Mouse (Mus musculus): ENCODE measurements at regions not wholly inside any gene's neighbourhood (a gene's known extent, or its start where the extent isn't known, plus 50 kb on each side); places are given as distances from the start of the nearest gene placed in this dataset.
A peak's percentile ranks its signal among the peaks of the same experiment; 100 is the strongest.

- DNase-seq (ENCODE audit: low read depth, low spot score): no peak
These were observed 55.6 kb downstream of the Evx1 start for GRCm38 (mm10) chr6:52368734-52369412.

DNA sequence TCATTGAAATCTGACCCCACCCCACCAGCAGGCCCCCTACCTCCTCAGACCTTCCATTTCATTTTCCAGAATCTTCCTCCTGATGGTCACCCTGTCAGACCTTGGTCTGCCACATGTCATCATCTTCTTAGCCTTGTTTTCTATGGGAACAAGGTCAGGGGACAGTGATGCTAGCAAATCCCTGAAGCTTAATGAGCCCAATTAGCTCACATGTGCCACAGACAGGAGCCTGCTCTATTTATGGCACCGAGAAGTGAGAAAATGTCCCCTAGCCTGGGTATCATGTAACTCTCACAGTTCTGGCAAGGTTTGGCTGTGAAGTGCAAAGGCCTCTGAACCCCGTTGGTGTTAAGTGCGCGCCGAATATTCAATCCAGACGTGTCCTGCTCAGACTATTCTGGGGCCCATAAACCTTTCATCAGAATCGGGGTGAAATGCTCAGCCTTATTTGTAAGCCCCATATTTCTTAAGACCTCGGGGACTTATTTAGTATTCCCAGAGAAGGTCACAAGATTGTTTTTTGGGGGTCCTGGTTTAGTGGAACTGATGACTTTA, 57.6 kb downstream of the Evx1 start:
- no peak for DNase-seq (ENCODE audit: low read depth, low spot score)

- DNase-seq (ENCODE audit: low read depth, low spot score): no peak
These were observed 65.8 kb downstream of the Evx1 start for GRCm38 (mm10) chr6:52379146-52379545.

DNA sequence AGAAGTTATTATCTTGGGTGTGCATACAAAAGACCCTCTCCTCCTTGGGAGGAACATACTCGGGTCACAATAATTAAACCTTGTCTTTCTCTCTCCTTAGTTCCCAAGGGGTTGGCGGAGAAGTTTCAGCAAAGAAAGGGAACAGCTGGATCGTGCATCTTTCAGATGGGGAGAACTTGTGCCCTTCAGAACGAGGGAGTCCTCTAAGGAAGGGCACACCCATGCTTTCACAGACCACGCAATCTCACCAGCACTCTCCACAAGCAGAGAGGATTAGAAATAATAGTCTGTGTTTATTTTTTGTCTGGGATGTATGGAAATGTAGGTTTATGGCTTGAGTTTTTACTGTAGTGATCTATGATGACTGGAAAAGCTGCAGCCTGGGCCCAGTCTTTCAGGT, 66.3 kb downstream of the Evx1 start:
- DNase-seq (ENCODE audit: low read depth, low spot score): no peak

GRCm38 (mm10) chr6:52385044-52385443, 71.7 kb downstream of the Evx1 start:
- DNase-seq (ENCODE audit: low read depth, low spot score): no peak

- DNase-seq (ENCODE audit: low read depth, low spot score): no peak
These were observed 88.1 kb downstream of the Evx1 start for GRCm38 (mm10) chr6:52401404-52401803.

DNA sequence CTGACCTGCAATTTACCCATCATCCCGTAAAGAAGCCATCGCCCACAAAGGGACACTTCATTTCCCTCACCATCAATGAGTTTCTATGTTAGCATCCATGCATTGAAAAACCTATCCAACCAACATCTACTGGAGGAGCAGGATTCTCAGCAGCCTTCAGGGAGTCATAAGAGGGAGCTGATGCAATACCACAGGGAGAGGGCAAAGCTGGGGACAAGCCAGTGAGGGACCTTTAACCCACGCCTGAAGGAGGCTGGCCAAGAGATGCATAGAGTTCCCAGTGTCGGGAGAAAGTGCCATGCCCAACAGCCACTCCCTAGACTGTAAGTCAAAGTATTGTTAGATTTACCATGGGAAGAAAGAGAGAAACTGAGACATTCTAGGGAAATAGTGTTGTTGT, 96.7 kb downstream of the Evx1 start:
- no peak for DNase-seq (ENCODE audit: low read depth, low spot score)

GRCm38 (mm10) chr6:52410711-52411110, 97.4 kb downstream of the Evx1 start:
- DNase-seq (ENCODE audit: low read depth, low spot score): no peak

GRCm38 (mm10) chr6:52411302-52411701, 98.0 kb downstream of the Evx1 start:
- DNase-seq (ENCODE audit: low read depth, low spot score): no peak

DNA sequence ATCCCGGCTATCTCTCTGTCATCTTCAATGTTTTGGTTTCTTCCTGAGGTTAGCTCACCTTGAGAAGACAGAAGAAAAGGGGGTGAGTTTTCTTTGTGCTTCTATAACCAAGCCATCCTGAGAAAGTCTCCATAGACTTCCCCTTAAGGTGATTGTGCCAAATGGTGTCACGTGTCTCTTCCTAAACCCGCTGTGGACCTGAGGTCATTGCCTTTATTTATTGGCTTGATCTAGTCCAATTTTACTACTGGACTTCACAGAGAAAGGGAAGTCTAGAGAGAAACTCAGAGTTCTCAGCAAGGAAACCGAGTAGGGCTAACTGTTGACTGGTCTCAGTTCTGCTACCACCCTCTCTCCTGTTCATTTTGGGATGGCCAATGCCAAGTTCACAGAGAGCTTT, 100.3 kb downstream of the Evx1 start:
- no peak for DNase-seq (ENCODE audit: low read depth, low spot score)

DNA sequence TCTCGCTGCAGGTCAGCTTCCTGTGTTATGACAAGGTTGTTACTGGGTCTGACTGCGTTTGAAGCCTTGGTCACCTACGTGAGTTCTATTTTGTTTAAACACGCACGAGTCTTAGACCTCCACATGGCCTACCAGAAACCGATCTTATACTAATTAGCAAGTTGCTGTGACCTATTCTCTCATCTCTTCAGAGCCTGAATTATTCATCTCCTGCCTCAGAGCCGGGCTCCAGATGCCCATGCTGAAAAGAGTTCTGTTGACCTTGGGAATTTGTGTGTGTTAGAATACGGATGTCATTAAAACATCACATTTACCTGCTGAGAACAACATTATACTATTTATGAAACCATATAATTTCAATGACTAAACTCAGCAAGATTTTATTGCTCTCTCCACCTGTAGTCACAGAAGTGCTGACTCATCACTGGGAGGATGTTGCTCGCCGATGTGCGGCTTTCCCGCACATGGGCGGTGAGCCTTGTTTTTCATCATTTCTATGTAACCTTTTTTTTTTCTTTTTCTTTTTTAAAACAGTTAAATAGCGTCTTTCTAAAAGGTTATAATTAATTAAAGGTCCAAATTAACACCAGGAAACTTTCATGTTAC, 102.1 kb downstream of the Evx1 start:
- DNase-seq (ENCODE audit: low read depth, low spot score): peak; percentile 14

GRCm38 (mm10) chr6:52416491-52416890, 103.2 kb downstream of the Evx1 start:
- no peak for DNase-seq (ENCODE audit: low read depth, low spot score)

DNA sequence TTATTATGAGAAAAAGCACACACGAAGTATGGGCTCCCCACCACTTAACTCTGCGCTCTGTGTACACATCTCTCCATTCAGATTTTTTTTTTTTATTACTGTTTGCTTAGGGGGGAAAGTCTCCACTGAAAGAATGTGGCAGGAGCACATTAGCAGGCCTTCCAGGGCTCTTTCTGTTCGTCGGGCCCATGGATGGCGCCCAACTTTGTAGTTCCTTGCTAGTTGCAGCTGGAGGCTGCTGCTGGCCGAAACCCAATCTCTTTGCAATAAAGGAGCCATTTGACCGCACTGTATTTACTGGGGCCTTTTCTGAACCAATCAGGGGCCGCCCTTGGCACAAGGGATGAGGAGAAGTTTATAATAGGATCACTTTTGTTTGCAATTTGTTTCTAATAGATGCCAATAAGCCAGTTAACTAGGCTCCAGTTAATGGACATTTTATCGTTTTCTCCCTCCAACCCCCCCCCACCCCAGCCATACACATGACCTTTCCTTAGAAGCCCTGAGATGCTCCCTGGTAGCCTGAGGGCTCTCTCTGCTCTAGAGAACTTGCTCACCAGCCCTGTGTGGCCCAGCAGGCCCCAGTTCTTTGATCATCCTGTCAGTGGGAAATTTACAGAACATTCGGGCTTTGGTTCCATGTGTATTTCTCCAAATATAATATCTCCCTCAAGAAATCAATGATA, 104.3 kb downstream of the Evx1 start:
- DNase-seq (ENCODE audit: low read depth, low spot score): no peak

DNA sequence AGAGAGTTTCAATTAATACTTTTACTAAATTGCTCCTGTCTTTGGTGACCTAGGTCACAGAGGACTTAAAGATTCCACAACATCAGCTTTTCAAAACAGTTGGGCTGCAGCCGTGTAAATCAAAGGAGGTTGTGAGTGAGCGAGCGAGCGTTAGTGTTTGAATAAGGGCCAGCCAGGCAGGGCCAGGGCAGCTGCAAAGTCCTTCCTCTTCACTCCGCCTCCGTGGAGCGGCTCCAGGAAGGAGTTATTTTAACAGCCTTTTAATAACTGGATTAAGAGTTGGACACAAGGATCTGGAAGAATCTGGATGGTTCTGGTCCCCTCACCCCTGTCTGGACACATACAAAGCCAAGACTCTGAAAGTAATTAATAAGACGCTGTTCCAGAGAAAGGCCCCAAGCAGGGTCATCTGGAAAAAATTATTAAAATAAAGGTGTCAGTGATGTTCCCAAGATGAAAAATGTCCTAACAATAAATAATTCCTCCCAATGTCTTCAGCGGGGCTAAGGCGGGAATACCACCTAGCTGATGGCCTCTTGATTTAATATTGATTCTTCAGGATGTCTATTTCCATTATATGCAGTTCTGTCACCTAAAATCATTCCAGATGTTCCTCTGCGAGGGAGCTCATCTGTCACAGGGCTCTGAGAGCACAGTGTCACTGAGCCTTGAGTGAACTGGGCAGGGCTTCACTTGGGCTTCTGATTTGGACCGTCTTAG, 105.3 kb downstream of the Evx1 start:
- no peak for DNase-seq (ENCODE audit: low read depth, low spot score)

DNA sequence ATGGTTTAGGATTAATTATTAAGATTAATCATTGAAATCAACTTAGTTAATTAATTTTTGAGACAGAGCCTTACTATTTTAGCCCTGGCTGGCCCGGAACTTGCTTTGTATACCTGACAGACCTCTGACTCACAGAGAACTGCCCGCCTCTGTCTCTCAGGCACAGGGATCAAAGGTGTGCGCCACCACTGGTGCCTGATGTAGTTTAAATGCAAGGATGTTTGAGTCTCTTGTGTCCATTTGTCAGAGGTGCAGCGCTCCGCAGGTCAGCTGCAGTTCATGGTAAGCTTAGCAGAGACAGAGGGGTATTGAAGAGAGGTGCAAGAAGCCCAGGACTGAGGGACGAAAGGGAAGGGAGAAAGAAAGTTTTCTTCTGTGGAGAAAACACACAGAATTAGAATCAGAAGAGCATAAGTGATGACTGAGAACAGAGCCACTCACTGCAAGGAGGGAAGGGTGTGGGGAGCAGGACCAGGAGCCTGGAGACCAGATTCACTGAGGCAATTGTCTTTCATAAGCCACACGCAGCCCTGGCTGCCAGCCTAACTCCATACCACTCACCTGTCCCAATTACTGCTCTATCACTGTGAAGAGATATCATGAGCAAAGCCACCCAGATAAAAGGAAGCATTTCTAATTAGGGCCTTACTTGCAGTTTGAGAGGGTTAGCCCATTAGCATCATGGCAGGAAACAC, 107.1 kb downstream of the Evx1 start:
- no peak for DNase-seq (ENCODE audit: low read depth, low spot score)

GRCm38 (mm10) chr6:52421771-52422170, 108.5 kb downstream of the Evx1 start:
- no peak for DNase-seq (ENCODE audit: low read depth, low spot score)

DNA sequence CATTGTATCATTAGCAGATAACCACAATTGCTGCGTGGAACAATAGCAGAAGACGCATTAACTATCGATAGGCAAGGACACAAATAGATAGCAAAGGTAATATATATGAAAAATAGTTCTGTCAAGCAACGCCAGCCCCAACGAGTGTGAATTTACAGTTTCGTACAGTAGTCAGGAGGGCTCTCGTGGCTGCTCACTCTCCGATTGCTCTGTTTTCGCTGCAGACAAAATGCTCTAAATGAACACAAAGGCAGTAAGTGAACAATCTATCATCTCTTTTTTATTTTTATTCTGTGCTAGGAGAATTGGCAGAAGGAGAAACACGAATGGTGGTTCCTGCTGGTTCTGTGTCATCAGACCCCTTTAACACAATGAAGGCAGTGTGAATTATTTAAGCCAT, 109.4 kb downstream of the Evx1 start:
- DNase-seq (ENCODE audit: low read depth, low spot score): no peak

DNA sequence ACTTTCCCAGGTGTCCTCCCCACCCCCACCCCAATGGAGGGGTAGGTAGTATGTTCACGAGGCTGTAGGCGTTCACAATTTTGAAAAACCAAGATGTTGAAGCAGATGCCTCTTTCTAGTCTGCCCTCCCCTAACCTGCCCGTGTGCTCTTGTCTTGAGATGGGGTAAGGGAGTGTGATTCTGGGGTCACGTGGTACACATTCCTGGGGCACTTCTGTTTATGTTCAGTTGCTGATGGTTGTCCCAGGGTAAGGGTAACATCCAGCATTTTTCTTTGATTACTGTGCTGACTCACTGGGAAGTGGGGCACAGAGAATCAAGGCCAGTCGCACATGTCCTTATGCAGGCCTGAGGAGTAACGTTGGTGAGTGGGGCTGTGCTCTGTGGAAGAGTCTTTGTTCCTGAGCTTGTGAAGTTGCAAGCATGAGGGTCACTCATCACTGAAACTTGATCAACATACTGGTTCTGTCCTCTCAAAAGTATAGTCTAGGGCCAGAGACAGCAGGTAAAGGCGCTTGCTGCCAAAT, 110.3 kb downstream of the Evx1 start:
- no peak for DNase-seq (ENCODE audit: low read depth, low spot score)

GRCm38 (mm10) chr6:52424440-52424839, 111.1 kb downstream of the Evx1 start:
- DNase-seq (ENCODE audit: low read depth, low spot score): no peak

DNA sequence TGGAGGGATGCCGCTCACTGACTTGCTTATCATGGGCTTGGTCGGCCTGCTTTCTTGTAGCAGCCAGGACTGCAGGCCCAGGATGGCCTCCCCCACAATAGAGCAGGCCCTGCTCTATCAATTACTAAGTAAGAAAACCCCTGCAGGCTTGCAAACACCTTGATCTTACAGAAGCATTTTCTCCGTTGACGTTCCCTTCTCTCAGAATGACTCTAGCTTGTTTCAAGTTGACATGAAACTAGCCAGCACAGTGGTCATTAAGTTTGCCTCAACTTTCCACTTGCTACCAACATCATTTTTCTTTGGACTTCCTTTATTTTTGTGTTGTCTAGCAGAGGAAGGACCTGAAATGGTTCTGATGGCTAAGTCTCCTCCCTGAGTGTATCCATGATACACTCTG, 111.8 kb downstream of the Evx1 start:
- DNase-seq (ENCODE audit: low read depth, low spot score): no peak

GRCm38 (mm10) chr6:52428489-52429203, 115.3 kb downstream of the Evx1 start:
- DNase-seq (ENCODE audit: low read depth, low spot score): no peak

All from ES-CJ7 (cell line).